Mouse (Mus musculus) brain, embryonic 18.5 days (tissue): ENCODE measurements at regions not wholly inside any gene's neighbourhood (a gene's known extent, or its start where the extent isn't known, plus 50 kb on each side); places are given as distances from the start of the nearest gene placed in this dataset.

Experiments
- DNase-seq: peaks from one replicate; pipeline ENCODE4 v3.0.0-alpha.2; 2012; ENCODE audit warnings: low read depth, low spot score

DNA sequence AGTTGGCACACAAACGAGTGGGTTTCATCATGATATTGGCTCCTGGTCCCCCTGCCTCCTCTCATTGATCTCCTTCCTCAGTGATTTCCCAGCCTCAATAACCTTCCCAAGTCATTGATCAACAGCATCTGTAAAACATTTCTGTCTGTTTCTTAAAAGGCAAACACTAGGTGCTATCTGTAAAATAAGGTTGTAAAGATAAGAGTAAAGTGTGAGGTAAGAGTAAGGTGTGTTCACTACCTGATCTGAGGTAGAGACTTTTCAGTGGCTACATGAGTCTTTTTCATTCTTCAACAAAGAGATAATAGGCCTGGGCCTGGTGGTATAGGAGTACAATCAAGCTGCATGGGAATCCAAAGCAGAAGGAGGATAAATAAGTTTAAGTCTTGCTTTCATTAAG lies 55.7 kb downstream of the Plk2 start:
- no peak for DNase-seq

DNA sequence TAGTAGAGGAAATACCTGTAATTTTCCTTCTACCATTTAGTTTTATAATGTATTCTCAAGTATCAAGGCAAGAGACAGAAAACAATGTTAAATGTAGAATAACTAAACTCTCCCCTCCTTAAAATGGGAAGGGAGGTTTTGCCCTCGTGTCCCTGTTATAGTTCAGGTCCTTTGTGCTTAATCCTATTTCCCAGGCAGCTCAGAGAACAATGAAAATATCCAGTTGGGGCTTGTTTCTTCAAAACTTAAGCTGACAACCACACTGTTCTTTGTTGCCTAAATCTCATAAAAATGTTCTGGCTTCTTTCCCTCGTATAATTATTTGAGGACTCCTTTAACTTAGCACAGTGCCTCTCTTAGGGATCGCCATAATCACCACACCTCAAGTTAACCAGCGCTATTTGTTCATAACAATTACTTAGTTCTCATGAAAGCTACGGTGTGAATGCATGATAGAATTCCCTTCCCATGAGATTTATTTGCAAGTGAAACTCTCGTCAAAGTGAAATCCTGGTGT lies 57.2 kb downstream of the Plk2 start:
- no peak for DNase-seq

DNA sequence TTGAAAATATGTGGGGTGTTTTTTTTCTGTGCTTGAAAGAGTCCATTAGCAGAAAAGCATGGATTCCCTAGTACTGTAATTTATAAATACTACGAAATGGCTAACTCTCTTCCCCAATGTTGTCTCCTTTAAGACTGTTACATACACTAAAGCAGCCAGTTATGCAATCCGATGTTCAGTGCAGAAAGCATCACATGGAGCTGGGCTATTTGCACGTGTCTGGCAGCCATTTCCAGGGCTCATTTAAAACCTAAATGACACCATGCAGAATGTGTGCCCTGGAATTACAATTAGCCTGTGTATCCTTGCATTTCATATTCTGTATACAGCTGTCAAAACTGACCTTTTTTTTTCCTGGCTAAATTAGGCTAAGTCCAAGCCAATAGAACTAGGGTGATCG lies 60.2 kb downstream of the Plk2 start:
- no peak for DNase-seq

DNA sequence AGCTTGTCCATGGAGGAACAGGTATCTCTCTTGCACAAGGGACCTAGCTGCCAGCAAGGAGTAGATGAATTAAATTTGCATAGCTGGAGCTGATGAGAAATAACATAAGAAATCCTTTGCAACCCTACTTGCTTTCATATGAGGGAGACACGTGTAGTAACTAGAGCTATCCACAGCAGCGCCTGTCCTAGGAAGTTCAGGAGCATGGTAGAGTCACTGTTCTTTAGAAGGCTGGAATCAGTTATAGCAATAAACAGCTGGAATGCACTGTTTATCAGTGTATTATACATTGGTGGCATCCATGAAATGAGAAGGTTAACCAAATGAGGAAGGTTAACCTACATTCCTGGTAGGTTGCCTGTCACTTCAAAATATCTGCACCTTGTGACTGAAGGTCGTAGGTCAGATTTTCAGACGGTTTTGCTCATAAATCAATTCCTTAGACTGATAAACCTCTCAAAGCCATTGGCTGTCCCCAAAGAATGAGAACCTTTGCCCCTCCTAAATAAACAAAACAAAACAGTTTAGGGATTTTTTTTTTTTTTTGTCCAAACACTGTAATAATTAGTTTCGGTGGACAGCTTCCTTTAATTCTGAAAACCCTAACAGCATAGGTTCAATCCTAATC lies 60.8 kb downstream of the Plk2 start:
- no peak for DNase-seq

DNA sequence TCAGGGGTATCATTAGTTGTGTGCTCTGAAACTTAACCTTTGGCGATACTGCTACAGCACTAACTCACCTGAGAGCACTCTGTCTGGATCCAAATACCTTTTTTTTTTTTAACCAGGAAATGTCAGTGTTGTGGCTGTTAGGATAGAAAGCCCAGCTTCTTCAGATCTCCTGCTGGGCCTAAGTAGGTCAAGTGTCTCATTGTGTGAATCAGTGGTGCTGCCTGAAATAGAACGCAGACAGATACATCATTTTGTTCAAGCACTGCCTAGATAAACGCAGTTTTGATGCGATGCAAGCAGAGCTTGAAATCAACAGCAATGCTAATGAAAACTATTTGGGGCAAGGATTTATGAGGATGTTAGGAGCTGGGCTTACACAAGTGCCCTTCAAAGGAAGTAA lies 63.9 kb downstream of the Plk2 start:
- DNase-seq = no peak

DNA sequence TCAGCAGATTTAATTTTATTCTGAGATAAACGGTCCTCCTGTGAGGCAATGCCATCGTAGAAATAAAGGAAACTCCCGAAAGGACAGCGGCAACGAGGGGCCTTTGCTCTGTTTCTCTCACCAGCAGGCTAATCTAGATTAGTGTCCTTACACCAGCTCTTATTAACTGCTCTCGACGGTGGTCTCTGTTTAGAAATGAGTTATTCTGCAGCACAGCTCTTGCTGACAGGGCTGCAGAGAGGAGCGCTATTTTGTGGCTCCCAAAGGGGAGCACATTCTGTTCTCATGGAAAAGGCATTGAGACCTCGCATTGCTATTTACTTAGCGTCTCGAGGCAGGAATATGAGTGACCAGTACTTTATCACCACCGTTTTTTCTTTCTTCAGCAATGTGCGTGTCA lies 66.7 kb downstream of the Plk2 start:
- no peak for DNase-seq

DNA sequence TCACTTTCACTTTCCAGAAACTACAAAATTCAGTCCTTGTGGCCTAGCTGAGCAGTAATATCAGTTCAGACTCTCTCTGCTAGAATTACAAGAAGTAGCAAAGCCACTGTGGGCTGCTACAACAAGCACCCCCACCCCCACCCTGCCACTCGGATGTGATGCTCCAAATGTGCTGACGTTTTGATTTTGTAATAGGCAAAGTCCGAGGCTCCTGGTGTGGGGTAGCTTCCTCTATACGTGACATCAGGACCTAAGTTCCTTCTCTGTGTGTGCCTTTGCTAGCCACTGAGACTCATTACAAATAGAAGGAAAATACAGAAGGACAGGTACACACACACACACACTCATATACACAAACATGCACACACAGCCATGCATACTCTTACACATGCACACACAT lies 76.7 kb downstream of the Plk2 start:
- no peak for DNase-seq

DNA sequence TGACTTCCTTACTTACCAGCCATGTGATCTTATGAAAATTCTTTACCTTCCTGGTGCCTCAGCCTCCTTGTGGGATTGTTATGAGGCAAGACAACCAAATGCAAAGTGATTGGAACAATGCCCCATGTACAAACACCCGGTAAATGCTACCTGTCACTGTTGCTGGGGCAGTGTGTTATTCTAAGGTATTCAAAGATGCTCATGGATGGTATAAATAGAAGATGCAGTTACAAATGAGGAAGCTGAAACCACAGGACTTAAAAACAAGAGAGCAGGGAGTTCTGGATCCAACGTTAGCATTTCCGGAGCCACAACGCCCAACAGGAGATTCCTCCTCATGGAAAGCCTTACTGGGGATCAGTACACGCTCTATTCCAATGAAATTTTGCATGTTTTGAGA lies 82.9 kb downstream of the Plk2 start:
- no peak for DNase-seq

DNA sequence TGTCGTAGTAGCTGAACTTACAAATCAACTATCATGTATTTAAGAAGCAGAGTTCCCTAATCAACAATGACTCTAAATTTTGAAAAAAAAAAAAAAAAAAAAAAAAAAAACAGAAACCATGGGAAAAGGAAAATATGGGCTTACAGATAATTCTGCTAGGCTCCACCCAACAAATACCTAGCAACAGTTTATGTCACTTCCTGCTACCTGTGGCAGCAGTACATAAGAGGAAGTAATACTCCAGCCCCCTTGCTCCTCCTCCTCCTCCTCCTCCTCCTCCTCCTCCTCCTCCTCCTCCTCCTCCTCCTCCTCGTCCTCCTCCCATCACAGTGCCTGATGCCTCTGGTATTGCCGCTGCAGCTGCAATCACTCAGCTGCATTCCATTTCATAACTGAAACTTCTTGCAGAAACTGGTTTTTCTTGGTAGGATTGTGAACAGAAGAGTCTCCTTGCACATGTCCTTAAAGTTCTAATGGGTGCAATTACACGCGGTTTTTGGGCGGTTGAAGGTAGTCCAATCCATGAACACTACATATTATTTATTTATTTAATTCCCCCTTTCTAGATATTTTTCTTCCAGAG lies 89.6 kb downstream of the Plk2 start:
- no peak for DNase-seq

DNA sequence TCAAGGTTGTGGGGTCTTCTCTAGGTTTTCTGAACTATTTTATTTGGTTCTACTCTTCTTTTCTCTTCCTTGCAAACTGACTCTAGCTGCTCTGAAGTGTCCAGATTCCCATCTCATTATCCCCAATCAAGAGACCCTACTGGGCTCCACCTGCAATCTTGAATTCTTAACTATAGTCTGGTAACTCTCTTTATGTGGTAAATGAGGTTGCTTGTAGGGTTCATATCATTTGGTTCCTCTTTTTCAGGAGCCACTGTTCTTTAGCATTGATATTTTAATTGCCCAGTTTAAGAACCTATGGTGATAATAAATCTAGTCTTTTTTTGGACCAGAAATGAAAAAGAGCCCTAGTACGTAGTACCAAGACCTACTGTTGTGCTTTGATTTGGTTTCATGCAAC lies 90.7 kb downstream of the Plk2 start:
- no peak for DNase-seq

DNA sequence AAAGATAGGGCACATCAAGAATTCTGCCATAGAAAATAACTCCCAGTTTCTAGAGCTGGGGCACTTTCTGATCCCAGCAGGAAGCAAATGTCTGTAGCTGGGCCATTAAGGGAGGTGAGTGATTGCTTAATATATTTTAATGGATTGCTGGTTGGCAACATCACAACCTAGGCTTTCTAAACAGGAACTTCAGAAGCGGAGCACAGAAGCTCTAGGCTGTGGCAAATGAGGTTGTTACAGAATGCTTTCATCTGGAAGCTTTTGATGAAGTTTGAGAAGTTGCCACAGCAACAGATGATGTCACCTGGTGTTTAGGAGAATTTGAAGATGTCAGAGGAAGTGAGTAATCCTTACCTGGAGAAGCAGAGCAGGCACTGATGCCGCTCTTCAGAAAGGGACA lies 95.3 kb downstream of the Plk2 start:
- DNase-seq = no peak

DNA sequence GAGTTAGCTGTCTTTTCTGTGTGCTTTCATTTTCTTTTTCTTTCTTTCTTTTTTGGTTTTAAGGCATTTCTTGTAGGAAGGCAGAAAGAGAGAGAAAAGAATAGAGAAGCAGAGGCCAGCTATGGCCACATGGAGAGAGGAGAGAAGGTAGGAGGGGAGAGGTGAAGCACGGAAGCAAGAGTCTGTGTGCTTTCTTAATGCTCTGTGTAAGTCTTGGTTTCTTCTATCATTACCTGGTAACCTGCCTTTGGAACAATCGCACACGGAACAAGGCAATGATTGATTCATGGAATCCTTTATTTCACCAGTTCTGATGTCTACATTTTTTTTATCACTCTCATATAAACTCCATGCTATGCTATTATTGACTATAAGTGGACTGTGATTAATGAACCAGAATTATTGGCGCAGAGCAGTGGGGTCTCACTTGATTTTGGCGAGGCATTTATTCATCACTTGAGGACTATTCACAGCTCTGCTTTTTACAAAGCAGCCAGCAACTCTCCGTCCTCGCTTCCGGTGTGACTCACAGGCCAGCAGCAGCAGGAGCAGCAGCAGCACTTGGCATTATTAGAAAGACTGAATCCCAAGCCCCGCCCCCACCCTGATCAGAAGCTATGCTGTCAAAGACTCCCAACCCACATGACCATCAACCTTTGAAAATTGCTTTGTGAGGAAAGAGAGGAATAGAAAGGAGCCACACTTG lies 97.6 kb downstream of the Plk2 start:
- peak; percentile 47 for DNase-seq

DNA sequence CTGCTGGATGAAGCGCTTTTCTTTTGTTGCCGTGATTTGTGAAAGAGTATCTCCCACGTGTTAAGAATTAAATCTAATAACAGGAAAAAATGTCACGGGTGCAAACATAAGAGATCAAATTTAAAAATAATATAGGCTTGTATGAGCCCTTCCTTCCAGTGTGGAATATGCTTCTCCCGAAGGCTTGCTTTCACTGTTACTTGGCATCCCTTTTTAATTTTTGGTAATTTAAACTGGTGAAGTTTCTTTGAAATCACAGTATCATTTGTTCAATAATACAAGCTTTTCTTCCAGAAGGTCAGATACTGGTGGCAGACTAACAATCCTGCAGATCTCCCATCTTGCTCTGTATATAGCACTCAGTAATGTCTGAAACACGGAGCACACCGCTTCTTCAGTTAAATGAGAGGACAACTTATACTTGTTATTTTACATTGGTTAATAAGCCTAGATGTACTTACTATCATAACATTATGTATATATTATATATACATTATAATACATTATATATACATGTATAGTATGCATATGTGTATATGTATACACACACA lies 98.2 kb downstream of the Plk2 start:
- DNase-seq = no peak

DNA sequence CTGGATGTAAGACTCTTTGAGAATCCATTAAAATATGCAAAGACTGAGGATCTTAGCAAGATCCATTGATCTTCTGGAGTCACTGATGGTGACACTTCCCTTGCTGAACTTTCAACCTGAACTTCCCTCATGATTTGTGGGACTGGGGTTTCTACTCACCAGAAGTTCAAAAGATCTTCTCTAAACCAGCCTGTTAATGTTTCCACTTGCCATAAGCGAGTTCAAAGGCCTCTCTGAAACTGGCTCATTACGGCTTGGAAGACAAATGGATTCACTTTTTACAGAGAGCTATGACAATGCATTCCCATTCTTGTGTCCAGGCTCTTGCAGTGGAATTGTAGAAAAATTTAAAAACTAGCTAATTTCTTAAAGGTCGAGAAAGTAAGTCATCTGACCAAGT lies 102.6 kb downstream of the Plk2 start:
- no peak for DNase-seq

DNA sequence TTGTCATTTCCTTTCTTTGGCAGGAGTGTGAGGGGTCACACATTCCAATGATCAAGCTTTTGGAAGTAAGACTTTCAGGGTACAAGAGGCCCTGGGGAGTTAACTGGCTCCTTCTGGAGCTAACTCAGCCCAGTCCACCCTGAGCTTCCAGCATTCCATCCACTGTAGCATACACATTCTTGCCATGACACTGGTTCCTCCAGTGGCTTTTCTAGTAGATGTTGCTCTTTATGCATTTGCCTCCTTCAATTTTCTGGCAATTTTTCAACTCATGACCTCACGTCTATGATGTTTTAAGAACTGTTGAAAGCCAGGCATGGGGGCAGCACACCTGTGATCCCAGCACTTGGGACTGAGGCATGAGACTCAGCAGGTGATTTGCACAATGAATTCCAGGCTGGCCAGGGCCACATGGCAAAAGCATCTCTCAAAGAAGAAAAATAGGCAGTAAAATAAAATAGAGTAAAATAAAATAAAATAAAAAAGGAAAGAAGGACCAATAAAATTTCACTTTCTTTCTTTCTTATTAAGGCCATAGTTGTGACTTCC lies 113.0 kb downstream of the Plk2 start:
- no peak for DNase-seq

DNA sequence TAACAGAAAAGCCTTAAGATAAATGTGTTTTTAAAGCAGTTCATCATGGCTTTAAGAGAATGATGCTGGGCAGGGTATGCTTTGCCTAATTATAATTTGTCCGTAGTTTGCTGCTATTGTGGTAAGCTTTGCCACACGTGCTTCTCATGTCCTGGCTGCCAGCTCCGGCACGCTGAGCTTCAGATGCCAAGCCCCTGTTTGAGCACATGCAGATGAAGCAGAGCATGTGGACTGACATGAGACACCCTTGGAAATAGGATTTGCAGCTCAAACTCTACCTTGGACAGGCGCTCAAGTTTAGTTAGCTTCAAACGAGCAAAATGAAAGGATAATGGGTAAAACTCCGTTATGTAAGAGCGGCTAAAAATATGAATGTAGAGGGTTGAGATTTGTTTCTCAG lies 123.1 kb downstream of the Plk2 start:
- no peak for DNase-seq

DNA sequence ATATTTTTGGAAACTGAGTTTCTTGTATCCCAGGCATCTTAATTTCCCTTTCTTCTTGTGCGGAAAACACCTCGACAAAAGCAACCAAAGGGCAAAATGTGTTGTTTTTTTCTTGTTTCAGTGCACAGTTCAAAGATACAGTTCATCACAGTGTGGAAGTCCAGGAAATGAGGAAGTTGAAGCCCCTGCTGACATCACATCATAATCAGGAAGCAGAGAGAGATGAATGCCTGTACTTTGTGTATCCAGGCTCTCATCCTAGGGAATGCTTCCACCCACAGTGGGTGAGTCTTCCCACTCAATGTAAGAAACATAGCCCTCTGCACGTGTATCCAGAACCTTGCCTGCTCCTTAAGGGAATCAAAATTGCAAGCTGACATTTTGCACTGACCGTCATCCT lies 128.1 kb downstream of the Plk2 start:
- no peak for DNase-seq

DNA sequence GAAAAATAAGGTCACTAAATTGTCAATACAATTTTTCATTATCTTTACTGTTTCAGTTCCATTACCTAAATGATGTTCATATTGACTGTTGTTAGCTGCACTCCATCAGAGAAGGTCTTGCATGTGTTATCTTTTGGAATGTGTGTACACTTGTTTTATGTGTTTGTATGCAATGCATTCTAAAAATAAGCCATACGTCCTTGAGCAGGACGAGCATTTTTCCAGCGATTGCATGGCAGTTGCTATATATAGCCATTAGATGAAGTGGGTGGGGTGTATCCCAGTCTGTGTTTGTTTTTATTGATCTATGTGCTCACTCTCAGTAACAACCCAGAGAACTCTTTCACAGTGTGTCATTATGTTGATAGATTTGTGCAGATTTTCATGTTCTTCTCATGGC lies 132.8 kb downstream of the Plk2 start:
- no peak for DNase-seq

DNA sequence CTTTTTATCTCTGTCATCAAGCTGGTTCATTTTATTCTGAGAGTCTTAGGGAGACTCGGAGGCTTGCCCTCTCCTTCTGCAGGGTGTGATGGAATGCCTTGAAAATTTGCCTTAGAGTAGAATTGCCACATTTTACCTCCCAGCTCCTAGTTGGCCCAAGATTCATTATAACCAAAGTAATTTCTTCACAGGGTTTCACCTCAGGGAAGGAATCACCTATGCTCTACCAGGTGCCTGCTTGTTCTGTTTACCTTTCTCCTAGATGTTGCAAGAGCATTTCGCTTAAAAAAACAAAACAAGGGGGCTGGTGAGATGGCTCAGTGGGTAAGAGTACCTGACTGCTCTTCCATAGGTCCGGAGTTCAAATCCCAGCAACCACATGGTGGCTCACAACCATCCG lies 134.8 kb downstream of the Plk2 start:
- DNase-seq = no peak

DNA sequence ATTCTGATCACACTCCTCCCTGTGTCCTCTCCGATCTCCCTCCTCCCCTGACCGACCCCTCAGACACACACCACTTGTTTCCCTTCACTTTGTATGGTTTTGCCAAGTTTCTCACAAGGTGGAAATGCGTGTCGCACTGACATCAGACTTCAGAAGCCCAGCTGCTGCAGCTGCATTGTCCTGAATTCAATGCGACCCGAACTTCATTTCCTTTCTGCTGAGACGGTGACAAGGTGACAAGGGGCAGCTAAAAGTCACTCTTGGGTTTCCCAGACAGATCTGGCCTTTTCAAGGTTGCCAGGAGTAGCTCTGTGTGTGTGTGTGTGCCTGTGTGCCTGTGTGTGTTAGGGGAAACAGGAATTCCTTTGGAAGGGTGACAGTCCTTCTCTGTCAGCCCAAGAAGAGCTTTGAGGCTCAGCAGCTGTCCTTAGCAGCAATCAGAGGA lies 139.5 kb downstream of the Plk2 start:
- no peak for DNase-seq

DNA sequence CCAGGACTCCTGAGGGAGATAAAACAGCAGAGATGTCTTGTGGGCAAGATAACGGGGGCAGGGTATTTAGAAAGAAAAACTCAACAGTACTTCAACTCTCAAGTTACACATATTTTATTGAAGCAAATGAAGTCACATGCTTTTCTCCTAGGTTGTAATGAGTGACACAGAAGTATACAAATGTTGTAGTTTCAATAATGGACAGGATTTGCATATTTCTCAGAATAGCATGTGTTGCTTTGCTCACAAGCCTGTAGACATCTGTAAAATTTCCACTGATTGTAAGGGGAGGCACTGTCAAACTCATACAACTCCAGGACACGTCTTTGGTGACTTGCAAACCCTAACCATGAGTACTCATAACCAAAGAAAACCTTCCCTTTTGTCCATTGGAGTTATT lies 140.9 kb downstream of the Plk2 start:
- DNase-seq = no peak

DNA sequence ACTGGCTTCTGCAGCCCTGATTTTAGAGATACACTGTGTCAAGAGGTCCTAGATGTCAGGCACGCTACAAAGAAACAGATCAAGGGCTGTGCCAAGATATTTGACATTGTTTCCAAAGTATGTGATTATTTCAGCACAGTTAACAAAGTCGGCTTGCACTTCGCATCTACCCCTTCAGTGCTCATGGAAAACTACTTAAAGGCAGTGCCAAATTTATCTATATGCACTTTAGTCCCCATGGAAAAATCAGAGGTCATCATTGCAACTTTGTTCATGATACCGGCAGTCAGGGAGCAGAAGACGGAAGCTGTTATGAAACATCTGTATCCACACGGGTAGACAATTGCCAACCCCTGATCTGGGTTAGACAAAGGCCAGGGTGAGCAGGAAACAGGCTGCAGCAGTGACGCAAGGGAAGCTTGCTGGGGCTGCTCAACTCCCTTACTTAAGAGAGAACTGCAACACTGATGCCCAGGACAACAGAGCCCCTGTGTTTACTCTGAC lies 143.2 kb downstream of the Plk2 start:
- no peak for DNase-seq
